Mouse (Mus musculus) heart, embryonic 14.5 days (tissue): ENCODE results near the gene Gab1. TPM values are rescaled to one million over a fixed set of nuclear protein-coding genes. Genes with fewer than 3 reads are reported as not detected.

ENCODE experiments used
- ATAC-seq: fragments of 200-750 bp; cut with Nextera tagmentation; 2 replicates; pipeline ENCODE4 v1.8.0; 2017; ENCODE audit warnings: low read depth, moderate TSS enrichment; ENCODE audit not compliant: insufficient number of reproducible peaks, insufficient read depth, low FRiP score
- H3K27ac ChIP-seq, 2 experiments: fragments of 200-500 bp in 1 of 2; fragments of 300-500 bp in 1 of 2; sonication (generic) in 1 of 2; replicated peaks in 1 of 2; 2 replicates each; pipeline ENCODE4 v1.5.1; 2012 to 2014; ENCODE audit warnings: low read depth in 2 of 2, low read length in 2 of 2, control low read depth in 1 of 2, mild to moderate bottlenecking in 1 of 2, mixed read lengths in 1 of 2; ENCODE audit not compliant: control insufficient read depth in 1 of 2, insufficient read depth in 1 of 2
- H3K27me3 ChIP-seq: fragments of 300-500 bp; sonication (generic); 2 replicates; pipeline ENCODE4 v1.6.1; 2014; ENCODE audit warnings: mild to moderate bottlenecking, low read length, control low read depth; ENCODE audit not compliant: control insufficient read depth, insufficient read depth
- H3K36me3 ChIP-seq: fragments of 300-500 bp; sonication (generic); 2 replicates; pipeline ENCODE4 v1.6.1; 2014; ENCODE audit warnings: mild to moderate bottlenecking, control low read depth, low read length, mixed read lengths; ENCODE audit not compliant: control insufficient read depth, insufficient read depth
- H3K4me1 ChIP-seq, 2 experiments: fragments of 200-500 bp in 1 of 2; fragments of 300-500 bp in 1 of 2; sonication (generic) in 1 of 2; 2 replicates each; pipeline ENCODE4 v1.6.1; 2012 to 2014; ENCODE audit warnings: low read length in 2 of 2, control low read depth in 1 of 2, mixed read lengths in 1 of 2; ENCODE audit not compliant: control insufficient read depth in 2 of 2, insufficient read depth in 2 of 2
- H3K4me2 ChIP-seq: fragments of 300-500 bp; sonication (generic); 2 replicates; pipeline ENCODE4 v1.6.1; 2014; ENCODE audit warnings: mild to moderate bottlenecking, low read length
- H3K4me3 ChIP-seq, 2 experiments: fragments of 200-500 bp in 1 of 2; fragments of 300-500 bp in 1 of 2; sonication (generic) in 1 of 2; 2 replicates each; pipeline ENCODE4 v1.5.1; 2012 to 2014; ENCODE audit warnings: low read length in 2 of 2, mild to moderate bottlenecking in 2 of 2, control low read depth in 1 of 2, low read depth in 1 of 2, moderate library complexity in 1 of 2; ENCODE audit not compliant: control insufficient read depth in 1 of 2, insufficient read depth in 1 of 2
- H3K9ac ChIP-seq: fragments of 300-500 bp; sonication (generic); 2 replicates; pipeline ENCODE4 v1.6.1; 2014; ENCODE audit warnings: mild to moderate bottlenecking, low read length
- H3K9me3 ChIP-seq: fragments of 300-500 bp; sonication (generic); 2 replicates; pipeline ENCODE4 v1.6.1; 2016; ENCODE audit warnings: low read length, control low read depth; ENCODE audit not compliant: control insufficient read depth
- WGBS: fragments of 180-500 bp; shearing (Covaris S2); extraction: QIAGEN DNeasy Blood & Tissue Kit; methylation state at CpG from one replicate; pipeline ENCODE4 v1.1.7; 2014; 5-methylcytosine and 5-hydroxymethylcytosine counted together
- polyA plus RNA-seq: library from polyadenylated mRNA; unstranded; fragments of >200 nt; fragmentation: Nextera tagmentation; extraction: Ambion mirVana; gene quantifications from 2 replicates; pipeline ENCODE4 v1.2.1, GENCODE M21; 2014

Gab1 gene
- polyA plus RNA-seq, 1 experiment from 2014 or later, result 44.4 TPM

GRCm38 (mm10) chr8:80830724-80831566, 49.4 kb downstream of the Gab1 start:
- Histone ChIP-seq H3K4me1 (peaks cover 38 to 82% of the 10 kb centered on the region in 2 experiments), H3K36me3 (no peaks in the 10 kb centered on the region), H3K9ac (peak overlapping the region; percentile 54)

GRCm38 (mm10) chr8:80830141-80830540, 50.2 kb downstream of the Gab1 start:
- no peaks in the 10 kb centered on the region for H3K9me3 ChIP-seq
- H3K4me2 ChIP-seq, result peak overlapping the region; percentile 53
- no peaks in the 10 kb centered on the region for H3K36me3 ChIP-seq
- H3K4me1 ChIP-seq, result peaks cover 38 to 79% of the 10 kb centered on the region in 2 experiments
- H3K9ac ChIP-seq, result peak overlapping the region; percentile 54
- peak overlapping the region; percentile 1 to 10; a peak in 2 of 4 replicates for H3K4me3 ChIP-seq
- WGBS, result 25% methylated on average over 7 of the region's 7 CpGs
- ATAC-seq, result no peak
- H3K27ac ChIP-seq, result peak overlapping the region; percentile 81 to 82
- no peaks in the 10 kb centered on the region for H3K27me3 ChIP-seq

More at GRCm38 (mm10) chr8:80830724-80831566, 49.4 kb downstream of the Gab1 start:
- WGBS, result 44% methylated on average over 11 of the region's 11 CpGs
- Histone ChIP-seq H3K27me3 (no peaks in the 10 kb centered on the region), H3K4me3 (peak overlapping the region in 1 of 2 experiments; percentile 10; a peak in 1 of 4 replicates), H3K9me3 (no peaks in the 10 kb centered on the region), H3K27ac (peak overlapping the region; percentile 81 to 82), H3K4me2 (peak overlapping the region; percentile 53)
- 0 out of 2 replicates have a peak, but pooled peaks have one; percentile 19 for ATAC-seq

GRCm38 (mm10) chr8:80826996-80827395, 53.3 kb downstream of the Gab1 start:
- Histone ChIP-seq H3K4me2 (peak overlapping the region; percentile 24), H3K36me3 (no peaks in the 10 kb centered on the region), H3K9ac (peak overlapping the region; percentile 12; the same call in 1 of the 2 replicates), H3K27me3 (no peaks in the 10 kb centered on the region), H3K4me1 (peaks cover 44 to 78% of the 10 kb centered on the region in 2 experiments), H3K9me3 (no peaks in the 10 kb centered on the region), H3K27ac (peak overlapping the region; percentile 29 to 61; a peak in 3 of 4 replicates), H3K4me3 (no peak overlapping the region)
- no peak for ATAC-seq
- 74% methylated on average over 7 of the region's 7 CpGs for WGBS

- Histone ChIP-seq H3K4me2 (no peak overlapping the region), H3K4me1 (peaks cover 41 to 82% of the 10 kb centered on the region in 2 experiments), H3K27me3 (no peaks in the 10 kb centered on the region), H3K9ac (peak overlapping the region; percentile 30; the same call in 1 of the 2 replicates), H3K27ac (0 out of 4 replicates have a peak overlapping the region, but pooled peaks of 1 of the 2 experiments have one; percentile 24), H3K9me3 (no peaks in the 10 kb centered on the region), H3K36me3 (no peaks in the 10 kb centered on the region), H3K4me3 (no peak overlapping the region)
- ATAC-seq, result no peak
- 60% methylated on average over 4 of the region's 4 CpGs for WGBS
Observed at GRCm38 (mm10) chr8:80825136-80825535, 55.2 kb downstream of the Gab1 start.

GRCm38 (mm10) chr8:80824426-80824825, 55.9 kb downstream of the Gab1 start:
- peaks cover 40 to 81% of the 10 kb centered on the region in 2 experiments for H3K4me1 ChIP-seq
- H3K27ac ChIP-seq, result 0 out of 4 replicates have a peak overlapping the region, but pooled peaks of 1 of the 2 experiments have one; percentile 24
- WGBS, result 54% methylated on average over 5 of the region's 5 CpGs

GRCm38 (mm10) chr8:80823250-80823649, 57.1 kb downstream of the Gab1 start:
- no peaks in the 10 kb centered on the region for H3K36me3 ChIP-seq
- H3K27ac ChIP-seq, result peak overlapping the region in 1 of 2 experiments; percentile 39; a peak in 2 of 4 replicates
- H3K9me3 ChIP-seq, result no peaks in the 10 kb centered on the region
- H3K4me1 ChIP-seq, result peaks cover 43 to 88% of the 10 kb centered on the region in 2 experiments
- H3K9ac ChIP-seq, result peak overlapping the region; percentile 3; the same call in 1 of the 2 replicates
- no peak for ATAC-seq
- H3K27me3 ChIP-seq, result no peaks in the 10 kb centered on the region
- H3K4me3 ChIP-seq, result no peak overlapping the region
- WGBS, result 69% methylated on average over 5 of the region's 5 CpGs
- H3K4me2 ChIP-seq, result no peak overlapping the region

More at GRCm38 (mm10) chr8:80824426-80824825, 55.9 kb downstream of the Gab1 start:
- Histone ChIP-seq H3K27me3 (no peaks in the 10 kb centered on the region), H3K9ac (peak overlapping the region; percentile 30), H3K9me3 (no peaks in the 10 kb centered on the region), H3K36me3 (no peaks in the 10 kb centered on the region), H3K4me3 (no peak overlapping the region), H3K4me2 (no peak overlapping the region)
- no peak for ATAC-seq

GRCm38 (mm10) chr8:80821367-80822225, 58.7 kb downstream of the Gab1 start:
- H3K9me3 ChIP-seq, result no peaks in the 10 kb centered on the region
- H3K4me2 ChIP-seq, result peak overlapping the region; percentile 49
- H3K4me1 ChIP-seq, result peaks cover 34 to 81% of the 10 kb centered on the region in 2 experiments
- H3K27me3 ChIP-seq, result no peaks in the 10 kb centered on the region
- ATAC-seq, result no peak
- peak overlapping the region; percentile 77 to 94 for H3K27ac ChIP-seq
- no peak overlapping the region for H3K4me3 ChIP-seq
- WGBS, result 31% methylated on average over 12 of the region's 12 CpGs
- no peaks in the 10 kb centered on the region for H3K36me3 ChIP-seq
- peak overlapping the region; percentile 61 for H3K9ac ChIP-seq
